Mouse (Mus musculus) heart, postnatal 0 days (tissue): ENCODE results near the gene Cyth3.

ENCODE experiments used
- CTCF ChIP-seq: IDR thresholded peaks from 2 replicates; pipeline ENCODE4 v1.5.1; 2016; ENCODE audit warnings: antibody characterized with exemption, control low read depth, low read depth
- EP300 ChIP-seq: IDR thresholded peaks from 2 replicates; pipeline ENCODE4 v1.6.1; 2016; ENCODE audit warnings: antibody characterized with exemption, low read depth

DNA sequence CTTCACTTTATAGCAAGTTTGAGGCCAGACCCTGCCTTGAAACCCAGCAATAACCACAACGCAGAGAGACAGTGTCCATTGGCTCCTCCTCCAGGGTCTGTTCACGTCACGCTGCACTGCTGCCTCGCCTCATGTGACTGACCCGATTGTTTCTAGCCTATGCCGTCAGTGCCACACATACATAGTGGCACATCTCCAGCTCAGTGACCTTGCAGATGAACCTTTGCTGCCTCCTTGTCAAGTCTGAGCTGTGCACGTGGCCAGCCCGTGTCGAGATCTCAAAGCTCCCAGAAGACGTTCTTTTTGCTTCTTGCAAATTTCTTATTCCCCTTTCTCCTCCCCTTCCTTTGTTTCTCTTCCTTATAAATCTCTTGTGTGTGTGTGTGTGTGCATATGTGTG is 20.2 kb upstream of the Cyth3 start:
- TF ChIP-seq EP300 (no peak), CTCF (no peak)
